Mouse (Mus musculus): ENCODE results near the gene Exoc4. TPM values are rescaled to one million over a fixed set of nuclear protein-coding genes. Genes with fewer than 3 reads are reported as not detected.

The Exoc4 gene
- polyA plus RNA-seq, 1 experiment = 15.5 TPM

- no peak overlapping the region for H3K4me3 ChIP-seq (ENCODE audit: insufficient read depth, low read depth, low read length)
- H3K4me1 ChIP-seq (ENCODE audit: control insufficient read depth, insufficient read depth, insufficient read length, low read length) = no peaks in the 10 kb centered on the region
- H3K27ac ChIP-seq (replicated peaks; ENCODE audit: low read depth, low read length) = no peak overlapping the region
Observed at GRCm38 (mm10) chr6:33561911-33562310, 313.0 kb downstream of the Exoc4 start.

DNA sequence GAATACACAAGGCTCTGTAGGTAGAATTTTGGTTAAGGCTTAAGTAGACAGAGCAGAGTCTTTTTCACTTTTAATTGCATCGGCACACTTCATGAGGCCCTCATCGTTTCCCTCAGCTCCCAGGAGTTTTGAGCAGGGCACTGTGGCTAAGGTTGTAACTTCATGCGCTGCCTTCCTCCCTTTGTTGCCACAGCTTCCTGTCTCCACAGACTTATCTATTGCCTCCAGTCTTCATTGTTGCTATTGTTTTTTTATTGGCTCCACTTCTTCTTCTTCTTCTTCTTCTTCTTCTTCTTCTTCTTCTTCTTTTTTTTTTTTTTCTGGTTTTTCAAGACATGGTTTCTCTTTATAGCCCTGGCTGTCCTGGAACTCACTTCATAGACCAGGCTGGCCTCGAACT is 327.1 kb downstream of the Exoc4 start:
- Histone ChIP-seq H3K4me1 (ENCODE audit: control insufficient read depth, insufficient read depth, insufficient read length, low read length) (no peaks in the 10 kb centered on the region), H3K4me3 (ENCODE audit: insufficient read depth, low read depth, low read length) (no peak overlapping the region), H3K27ac (replicated peaks; ENCODE audit: low read depth, low read length) (no peak overlapping the region)

DNA sequence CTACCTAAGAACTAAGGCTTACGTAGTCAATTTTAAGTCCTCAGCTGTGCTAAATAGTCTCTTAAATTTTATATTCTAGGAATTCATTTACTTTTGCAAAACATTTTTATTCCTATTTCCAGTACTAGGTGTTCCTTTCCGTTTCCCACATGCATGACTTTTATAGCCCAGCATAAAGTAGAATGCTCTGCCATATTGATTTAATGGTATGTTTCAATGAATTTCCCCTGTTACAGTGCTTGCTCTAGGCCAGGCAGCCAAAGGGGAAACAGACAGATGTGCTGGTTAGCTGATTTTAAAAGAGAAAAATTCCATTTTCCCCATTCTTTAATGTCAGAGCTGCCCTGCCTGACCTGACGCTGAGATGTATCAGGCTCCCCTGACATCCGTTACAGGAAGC is 359.6 kb downstream of the Exoc4 start:
- Histone ChIP-seq H3K4me1 (ENCODE audit: control insufficient read depth, insufficient read depth, insufficient read length, low read length) (no peaks in the 10 kb centered on the region), H3K27ac (replicated peaks; ENCODE audit: low read depth, low read length) (no peak overlapping the region), H3K4me3 (ENCODE audit: insufficient read depth, low read depth, low read length) (no peak overlapping the region)

DNA sequence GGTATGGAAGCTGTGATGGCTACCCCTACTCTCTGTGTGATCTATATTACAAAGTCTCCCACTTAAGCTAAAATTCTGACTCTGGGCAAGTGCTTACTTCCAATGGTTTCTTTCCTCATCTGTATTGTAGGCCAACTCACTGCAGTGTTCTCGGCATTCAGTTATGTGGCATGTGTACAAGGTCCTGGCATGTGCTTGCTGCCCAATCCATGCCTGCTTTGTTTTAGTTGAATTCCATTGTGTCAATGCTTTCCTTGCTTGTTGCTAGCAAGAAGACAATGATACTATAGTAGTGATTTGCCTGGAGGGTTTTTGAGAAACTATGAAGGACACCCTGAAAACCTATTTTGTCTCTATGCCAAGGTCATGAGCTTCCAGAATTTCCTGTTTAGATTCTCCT is 365.1 kb downstream of the Exoc4 start:
- Histone ChIP-seq H3K4me1 (ENCODE audit: control insufficient read depth, insufficient read depth, insufficient read length, low read length) (no peaks in the 10 kb centered on the region), H3K4me3 (ENCODE audit: insufficient read depth, low read depth, low read length) (no peak overlapping the region)

DNA sequence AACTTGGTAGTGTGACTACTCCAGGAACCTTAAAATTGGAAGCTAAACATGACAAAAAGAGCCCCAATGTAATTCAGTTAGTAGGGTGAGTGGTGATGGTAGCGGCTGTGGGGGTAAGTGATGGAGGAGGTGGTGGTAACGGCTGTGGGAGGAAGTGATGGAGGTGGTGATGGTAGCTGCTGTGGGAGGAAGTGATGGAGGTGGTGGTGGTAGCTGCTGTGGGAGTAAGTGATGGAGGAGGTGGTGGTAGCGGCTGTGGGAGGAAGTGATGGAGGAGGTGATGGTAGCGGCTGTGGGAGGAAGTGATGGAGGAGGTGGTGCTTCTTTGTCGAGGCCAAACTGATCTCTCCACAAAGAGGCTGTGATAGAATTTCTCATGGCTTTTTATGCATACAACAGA is 369.7 kb downstream of the Exoc4 start:
- Histone ChIP-seq H3K4me1 (ENCODE audit: control insufficient read depth, insufficient read depth, insufficient read length, low read length) (no peaks in the 10 kb centered on the region), H3K27ac (replicated peaks; ENCODE audit: low read depth, low read length) (no peak overlapping the region), H3K4me3 (ENCODE audit: insufficient read depth, low read depth, low read length) (no peak overlapping the region)

More for the DNA sequence above, 365.1 kb downstream of the Exoc4 start:
- H3K27ac ChIP-seq (replicated peaks; ENCODE audit: low read depth, low read length) = no peak overlapping the region

GRCm38 (mm10) chr6:33620701-33621100 is 371.8 kb downstream of the Exoc4 start:
- Histone ChIP-seq H3K27ac (replicated peaks; ENCODE audit: low read depth, low read length) (no peak overlapping the region), H3K4me1 (ENCODE audit: control insufficient read depth, insufficient read depth, insufficient read length, low read length) (no peaks in the 10 kb centered on the region), H3K4me3 (ENCODE audit: insufficient read depth, low read depth, low read length) (no peak overlapping the region)

GRCm38 (mm10) chr6:33625931-33626330 is 377.0 kb downstream of the Exoc4 start:
- Histone ChIP-seq H3K4me1 (ENCODE audit: control insufficient read depth, insufficient read depth, insufficient read length, low read length) (no peaks in the 10 kb centered on the region), H3K27ac (replicated peaks; ENCODE audit: low read depth, low read length) (no peak overlapping the region), H3K4me3 (ENCODE audit: insufficient read depth, low read depth, low read length) (no peak overlapping the region)

DNA sequence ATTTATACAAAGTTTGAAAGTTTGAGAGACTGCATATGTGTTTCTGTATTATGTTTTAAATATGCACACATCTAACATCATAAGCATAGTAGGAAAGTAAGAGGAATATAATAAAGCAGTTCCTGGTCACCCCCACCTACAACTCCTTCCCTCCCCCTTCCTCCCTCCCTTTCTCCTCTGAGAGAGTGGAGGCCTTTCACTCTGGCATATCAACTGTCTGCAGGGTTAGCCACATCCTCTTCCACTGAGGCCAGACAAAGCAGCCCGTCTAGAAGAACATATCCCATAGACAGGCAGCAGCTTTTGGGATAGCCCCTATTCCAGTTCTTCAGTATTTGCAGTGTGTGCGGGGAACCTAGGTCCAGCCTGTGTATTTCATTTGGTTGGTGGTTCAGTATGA is 382.2 kb downstream of the Exoc4 start:
- Histone ChIP-seq H3K4me1 (ENCODE audit: control insufficient read depth, insufficient read depth, insufficient read length, low read length) (no peaks in the 10 kb centered on the region), H3K27ac (replicated peaks; ENCODE audit: low read depth, low read length) (no peak overlapping the region), H3K4me3 (ENCODE audit: insufficient read depth, low read depth, low read length) (no peak overlapping the region)

DNA sequence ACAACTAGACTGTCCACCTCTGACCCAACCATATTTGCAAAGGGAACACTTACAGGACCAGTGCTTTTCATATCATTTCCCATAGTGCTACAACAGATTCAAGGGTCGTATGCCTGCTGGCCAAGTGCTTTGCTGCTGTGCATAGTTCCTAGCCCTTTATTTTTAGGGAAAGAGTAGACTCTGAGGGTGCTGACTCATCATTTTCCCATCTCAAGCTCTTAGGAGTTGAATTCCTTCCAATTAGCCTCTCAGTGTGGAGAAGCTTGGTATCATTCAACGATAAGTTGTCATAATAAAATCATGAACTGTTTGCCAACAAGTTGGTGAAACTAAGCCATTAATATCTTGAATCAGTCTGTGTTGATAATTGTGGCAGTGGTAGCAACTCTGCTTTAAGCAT is 388.3 kb downstream of the Exoc4 start:
- no peak overlapping the region for H3K27ac ChIP-seq (replicated peaks; ENCODE audit: low read depth, low read length)
- H3K4me1 ChIP-seq (ENCODE audit: control insufficient read depth, insufficient read depth, insufficient read length, low read length) = no peaks in the 10 kb centered on the region
- H3K4me3 ChIP-seq (ENCODE audit: insufficient read depth, low read depth, low read length) = no peak overlapping the region

DNA sequence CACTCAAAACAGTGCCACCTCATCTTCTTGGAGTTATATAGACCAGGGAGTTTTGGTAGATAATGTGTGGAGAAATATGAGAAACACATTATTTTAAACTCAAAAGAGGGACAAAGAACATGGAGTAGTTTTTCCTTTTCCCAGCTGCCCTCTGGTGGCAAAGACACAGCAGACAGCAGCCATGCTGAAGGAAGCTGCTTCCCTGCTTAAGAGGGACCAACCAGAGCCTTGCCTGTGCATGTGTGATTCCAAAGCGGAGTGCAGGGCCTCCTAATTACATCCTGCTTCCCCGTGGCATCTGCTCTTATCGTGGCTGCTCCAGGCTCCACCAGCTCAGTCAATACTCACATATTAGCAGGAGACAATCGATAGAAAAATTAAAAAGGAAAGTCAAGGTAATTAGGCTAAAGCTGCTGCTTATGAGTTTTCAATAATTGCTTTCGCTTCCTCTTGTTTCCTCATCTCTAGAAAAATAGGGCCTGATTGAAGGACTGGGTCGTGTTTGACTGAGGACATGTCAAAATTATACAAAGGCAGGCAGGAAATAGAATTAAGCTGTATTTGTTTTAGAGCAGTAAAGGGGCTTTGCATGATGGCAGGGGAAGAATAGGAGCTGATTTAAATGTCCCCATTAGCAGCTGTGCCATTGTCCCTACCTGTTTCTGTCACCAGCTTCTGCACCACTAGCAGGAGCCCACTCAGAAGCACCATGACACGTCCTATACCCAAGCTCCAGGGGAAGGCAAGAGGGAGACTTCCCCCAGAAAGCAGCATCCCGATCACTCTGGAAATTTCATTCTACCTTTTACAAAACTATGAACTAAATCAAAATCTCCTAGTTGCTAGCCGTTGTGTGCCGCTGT is 433.1 kb downstream of the Exoc4 start:
- Histone ChIP-seq H3K27ac (replicated peaks; ENCODE audit: low read depth, low read length) (no peak overlapping the region), H3K4me1 (ENCODE audit: control insufficient read depth, insufficient read depth, insufficient read length, low read length) (no peaks in the 10 kb centered on the region), H3K4me3 (ENCODE audit: insufficient read depth, low read depth, low read length) (no peak overlapping the region)

DNA sequence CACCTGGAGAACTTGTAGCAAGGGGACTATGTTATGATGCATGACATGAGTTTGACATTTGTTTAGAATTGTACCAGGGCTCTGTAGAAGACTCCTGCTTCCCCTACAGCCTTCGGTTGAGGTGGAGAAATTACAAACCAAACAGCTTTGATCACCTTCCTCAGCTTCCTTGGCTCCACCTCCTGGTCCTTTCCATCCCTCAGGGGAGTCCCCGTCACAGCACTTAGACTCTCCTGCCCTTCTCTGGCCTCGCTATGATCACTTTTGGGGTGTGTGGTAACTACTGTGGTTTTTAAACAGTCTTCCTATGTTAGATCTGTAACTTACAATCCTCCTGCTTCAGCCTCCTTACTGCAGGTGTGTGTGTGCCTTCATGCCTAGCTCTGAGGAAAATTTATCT is 434.6 kb downstream of the Exoc4 start:
- Histone ChIP-seq H3K27ac (replicated peaks; ENCODE audit: low read depth, low read length) (no peak overlapping the region), H3K4me3 (ENCODE audit: insufficient read depth, low read depth, low read length) (no peak overlapping the region), H3K4me1 (ENCODE audit: control insufficient read depth, insufficient read depth, insufficient read length, low read length) (no peaks in the 10 kb centered on the region)

- Histone ChIP-seq H3K4me1 (ENCODE audit: control insufficient read depth, insufficient read depth, insufficient read length, low read length) (no peaks in the 10 kb centered on the region), H3K27ac (replicated peaks; ENCODE audit: low read depth, low read length) (no peak overlapping the region), H3K4me3 (ENCODE audit: insufficient read depth, low read depth, low read length) (no peak overlapping the region)
Observed at GRCm38 (mm10) chr6:33685321-33685720, 436.4 kb downstream of the Exoc4 start.

- H3K4me1 ChIP-seq (ENCODE audit: control insufficient read depth, insufficient read depth, insufficient read length, low read length) = no peaks in the 10 kb centered on the region
- H3K27ac ChIP-seq (replicated peaks; ENCODE audit: low read depth, low read length) = no peak overlapping the region
- H3K4me3 ChIP-seq (ENCODE audit: insufficient read depth, low read depth, low read length) = no peak overlapping the region
Observed at GRCm38 (mm10) chr6:33690601-33691000, 441.7 kb downstream of the Exoc4 start.

- no peaks in the 10 kb centered on the region for H3K4me1 ChIP-seq (ENCODE audit: control insufficient read depth, insufficient read depth, insufficient read length, low read length)
- H3K4me3 ChIP-seq (ENCODE audit: insufficient read depth, low read depth, low read length) = no peak overlapping the region
- no peak overlapping the region for H3K27ac ChIP-seq (replicated peaks; ENCODE audit: low read depth, low read length)
Observed at GRCm38 (mm10) chr6:33696976-33697375, 448.1 kb downstream of the Exoc4 start.

DNA sequence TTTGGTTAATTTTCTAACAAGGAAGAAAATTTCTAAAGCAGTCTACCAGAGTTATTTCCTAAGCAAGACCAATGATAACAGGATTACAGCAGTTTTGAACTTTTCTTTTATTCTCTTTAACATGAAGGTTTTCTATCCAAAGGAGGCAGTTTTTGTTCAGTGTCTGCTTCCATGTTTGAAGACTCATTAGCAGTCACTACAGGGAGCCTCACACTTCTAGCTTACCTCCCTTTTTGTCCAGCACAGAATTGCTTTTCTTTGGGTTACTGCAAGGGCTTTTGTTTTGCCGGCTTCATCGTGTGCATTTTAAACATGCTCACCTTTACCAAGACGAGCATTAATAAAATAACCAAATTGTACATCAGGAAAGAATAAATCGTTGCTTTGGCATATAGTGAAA is 460.0 kb downstream of the Exoc4 start:
- no peak overlapping the region for H3K4me3 ChIP-seq (ENCODE audit: insufficient read depth, low read depth, low read length)
- H3K4me1 ChIP-seq (ENCODE audit: control insufficient read depth, insufficient read depth, insufficient read length, low read length) = no peaks in the 10 kb centered on the region
- no peak overlapping the region for H3K27ac ChIP-seq (replicated peaks; ENCODE audit: low read depth, low read length)

DNA sequence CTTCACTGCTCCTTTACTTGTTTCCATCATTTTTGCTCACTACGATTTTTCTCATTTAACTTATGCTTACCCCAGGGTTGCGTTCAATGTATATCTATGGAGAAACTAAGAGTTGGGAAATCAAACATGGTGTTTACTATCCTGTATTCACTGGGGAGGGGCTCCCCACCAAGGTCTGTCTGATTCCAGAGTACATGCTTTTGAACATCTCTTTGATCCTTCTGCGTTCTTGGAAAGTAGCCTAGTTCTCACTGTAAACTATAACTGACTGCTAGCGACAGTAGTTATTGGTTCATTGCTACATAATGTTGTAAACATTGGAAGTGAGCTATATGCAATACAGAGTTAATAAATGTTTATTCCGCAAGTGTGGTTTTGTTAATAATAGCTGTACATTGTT is 460.5 kb downstream of the Exoc4 start:
- H3K4me1 ChIP-seq (ENCODE audit: control insufficient read depth, insufficient read depth, insufficient read length, low read length) = no peaks in the 10 kb centered on the region
- no peak overlapping the region for H3K27ac ChIP-seq (replicated peaks; ENCODE audit: low read depth, low read length)
- H3K4me3 ChIP-seq (ENCODE audit: insufficient read depth, low read depth, low read length) = no peak overlapping the region

Data from brown adipose tissue, adult 24 weeks (tissue).